Mouse (Mus musculus): ENCODE results near the gene Grin1.

GRCm38 (mm10) chr2:25293706-25294105 lies 25.3 kb downstream of the Grin1 start:
- no peak for TF ChIP-seq EP300 (IDR thresholded peaks at IDR 0.05; ENCODE audit: low read depth in 1 of 2, low read length in 2 of 2)
- no peak for TF ChIP-seq POLR2A (IDR thresholded peaks at IDR 0.05; ENCODE audit: control insufficient read depth in 1 of 2, insufficient read depth in 1 of 2, low read depth in 1 of 2, low read length in 2 of 2, poor library complexity in 1 of 2)
- TF ChIP-seq NRF1 (IDR thresholded peaks at IDR 0.05; ENCODE audit: insufficient read depth, low read depth, low read length, poor library complexity, severe bottlenecking), result no peak
- TF ChIP-seq SMC3 (IDR thresholded peaks at IDR 0.05; ENCODE audit: low read depth, low read length), result no peak
- no peak for TF ChIP-seq MAFK (IDR thresholded peaks at IDR 0.05; ENCODE audit: borderline replicate concordance, low read depth, low read length)
- no peak for TF ChIP-seq MAX (IDR thresholded peaks at IDR 0.05; ENCODE audit: low read length)
- TF ChIP-seq UBTF (IDR thresholded peaks at IDR 0.05; ENCODE audit: borderline replicate concordance, insufficient read depth, low read depth, low read length), result no peak
- no peak for TF ChIP-seq CTCF (IDR thresholded peaks at IDR 0.05 in 2 of 3, conservative IDR thresholded peaks at IDR 0.05 in 1 of 3; ENCODE audit: control insufficient read depth in 1 of 3, insufficient read depth in 1 of 3, low read depth in 2 of 3, low read length in 3 of 3, poor library complexity in 1 of 3, severe bottlenecking in 1 of 3)

Measured in MEL (cell line).